Mouse (Mus musculus) liver, embryonic 12.5 days (tissue): ENCODE measurements around the gene Nop9. TPM values are rescaled to one million over a fixed set of nuclear protein-coding genes. Genes with fewer than 3 reads are reported as not detected.

Experiments used
- ATAC-seq: fragments of 200-750 bp; cut with Nextera tagmentation; 2 replicates; pipeline ENCODE4 v1.8.0; 2017; ENCODE audit warnings: moderate number of reproducible peaks, mild to moderate bottlenecking, moderate library complexity
- H3K27ac ChIP-seq: fragments of 300-500 bp; sonication (generic); 2 replicates; pipeline ENCODE4 v1.5.1; 2016; ENCODE audit warnings: mild to moderate bottlenecking
- H3K27me3 ChIP-seq: fragments of 300-500 bp; sonication (generic); replicated peaks from 2 replicates; pipeline ENCODE4 v1.6.1; 2016; ENCODE audit warnings: mild to moderate bottlenecking, moderate library complexity
- H3K36me3 ChIP-seq: fragments of 300-500 bp; sonication (generic); 2 replicates; pipeline ENCODE4 v1.6.1; 2016; ENCODE audit warnings: mild to moderate bottlenecking, moderate library complexity
- H3K4me1 ChIP-seq: fragments of 300-500 bp; sonication (generic); 2 replicates; pipeline ENCODE4 v1.6.1; 2016
- H3K4me2 ChIP-seq: fragments of 300-500 bp; sonication (generic); 2 replicates; pipeline ENCODE4 v1.6.1; 2016; ENCODE audit warnings: mild to moderate bottlenecking, moderate library complexity
- H3K4me3 ChIP-seq: fragments of 300-500 bp; sonication (generic); 2 replicates; pipeline ENCODE4 v1.5.1; 2016; ENCODE audit warnings: mild to moderate bottlenecking, moderate library complexity
- H3K9ac ChIP-seq: fragments of 300-500 bp; sonication (generic); 2 replicates; pipeline ENCODE4 v1.6.1; 2016; ENCODE audit warnings: mild to moderate bottlenecking, moderate library complexity
- H3K9me3 ChIP-seq: fragments of 300-500 bp; sonication (generic); replicated peaks from 2 replicates; pipeline ENCODE4 v1.6.1; 2016; ENCODE audit warnings: mild to moderate bottlenecking, moderate library complexity
- WGBS: fragments of 180-500 bp; shearing (Covaris S2); methylation state at CpG from one replicate; pipeline ENCODE4 v1.1.7; 2016; ENCODE audit not compliant: insufficient replicate concordance; 5-methylcytosine and 5-hydroxymethylcytosine counted together
- polyA plus RNA-seq: library from polyadenylated mRNA; unstranded; fragments of >200 nt; fragmentation: Nextera tagmentation; extraction: Ambion mirVana; gene quantifications from 2 replicates; pipeline ENCODE4 v1.2.1, GENCODE M21; 2016

Nop9 gene
- polyA plus RNA-seq, 1 experiment from 2014 or later: 59.4 TPM

DNA sequence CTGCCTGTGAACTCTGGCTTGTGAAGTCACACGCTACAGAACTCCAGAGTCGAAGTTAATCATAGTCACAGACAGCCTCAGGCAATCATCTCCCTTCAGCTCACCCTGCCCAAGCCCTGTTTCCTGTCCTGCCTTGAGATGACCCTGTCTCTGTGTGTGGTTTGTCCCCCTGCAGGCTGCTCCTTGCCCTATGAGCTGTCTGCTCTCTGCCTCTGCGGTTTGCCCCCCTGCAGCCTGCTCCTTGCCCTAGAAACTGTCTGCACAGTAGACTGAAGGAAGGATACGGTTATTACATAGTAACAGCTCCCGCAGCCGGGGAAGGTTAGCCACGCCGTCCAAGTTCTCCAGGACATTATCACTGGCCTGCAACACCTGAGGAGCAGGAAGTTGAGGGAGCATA is 28.6 kb upstream of the Nop9 start:
- H3K4me3 ChIP-seq: no peak overlapping the region
- 67% methylated on average over 8 of the region's 8 CpGs for WGBS
- no peak for ATAC-seq

DNA sequence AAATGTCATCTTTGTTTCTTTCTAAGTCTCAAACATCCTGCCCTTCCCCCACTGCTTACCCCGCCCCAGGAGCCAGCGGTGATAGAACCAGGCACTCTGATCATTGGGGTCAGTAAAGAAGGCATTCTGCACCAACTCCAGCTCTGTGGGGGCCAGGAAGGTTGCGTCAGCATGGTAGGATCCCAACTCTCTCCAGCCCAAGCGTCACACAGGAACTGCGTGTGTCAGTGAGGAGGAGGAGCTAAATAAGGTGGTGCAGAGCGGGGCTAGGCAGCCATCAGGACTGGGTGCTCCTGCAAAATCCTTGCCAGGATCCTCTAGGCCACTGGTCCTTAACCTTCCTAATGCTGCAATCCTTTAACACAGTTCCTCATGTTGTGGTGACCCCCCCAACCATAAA is 25.8 kb upstream of the Nop9 start:
- no peaks in the 10 kb centered on the region for H3K27me3 ChIP-seq
- peaks cover 44% of the 10 kb centered on the region for H3K36me3 ChIP-seq
- no peak for ATAC-seq
- no peak overlapping the region for H3K27ac ChIP-seq
- peaks cover 50% of the 10 kb centered on the region for H3K4me1 ChIP-seq
- H3K4me2 ChIP-seq: no peak overlapping the region
- no peak overlapping the region for H3K9ac ChIP-seq
- 85% methylated on average over 6 of the region's 6 CpGs for WGBS
- no peak overlapping the region for H3K4me3 ChIP-seq
- no peaks in the 10 kb centered on the region for H3K9me3 ChIP-seq

More for the DNA sequence above, 28.6 kb upstream of the Nop9 start:
- Histone ChIP-seq H3K9me3 (no peaks in the 10 kb centered on the region), H3K9ac (no peak overlapping the region), H3K4me1 (peaks cover 49% of the 10 kb centered on the region), H3K36me3 (peaks cover 44% of the 10 kb centered on the region), H3K27ac (no peak overlapping the region), H3K4me2 (no peak overlapping the region), H3K27me3 (peaks cover 20% of the 10 kb centered on the region)

DNA sequence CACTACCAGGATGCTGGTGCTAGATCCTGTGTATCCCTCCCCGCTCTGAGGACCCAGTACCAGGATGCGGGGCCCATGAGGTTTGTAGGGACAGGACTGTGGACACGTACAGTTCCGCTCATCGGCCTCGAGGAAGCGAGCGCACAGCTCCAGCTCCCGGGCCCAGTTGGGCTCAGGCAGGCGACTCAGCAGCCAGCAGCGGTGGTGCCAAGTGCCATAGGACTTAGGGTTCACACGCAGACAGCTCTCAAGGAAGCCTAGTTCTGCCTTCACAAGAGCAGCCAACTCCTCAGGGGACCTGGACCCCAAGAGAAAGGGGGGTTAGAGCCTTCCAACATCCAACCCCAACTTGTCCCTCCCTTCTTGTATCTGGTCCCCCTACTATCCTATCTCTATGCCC is 24.8 kb upstream of the Nop9 start:
- H3K4me2 ChIP-seq: peak overlapping the region; percentile 88
- WGBS: 91% methylated on average over 12 of the region's 12 CpGs
- H3K27me3 ChIP-seq: no peaks in the 10 kb centered on the region
- H3K4me1 ChIP-seq: peaks cover 48% of the 10 kb centered on the region
- no peak for ATAC-seq
- peaks cover 44% of the 10 kb centered on the region for H3K36me3 ChIP-seq
- peak overlapping the region; percentile 83 for H3K4me3 ChIP-seq
- H3K27ac ChIP-seq: peak overlapping the region; percentile 86; the same call in 1 of the 2 replicates
- H3K9me3 ChIP-seq: no peaks in the 10 kb centered on the region
- H3K9ac ChIP-seq: 0 out of 2 replicates have a peak overlapping the region, but pooled peaks have one; percentile 80

DNA sequence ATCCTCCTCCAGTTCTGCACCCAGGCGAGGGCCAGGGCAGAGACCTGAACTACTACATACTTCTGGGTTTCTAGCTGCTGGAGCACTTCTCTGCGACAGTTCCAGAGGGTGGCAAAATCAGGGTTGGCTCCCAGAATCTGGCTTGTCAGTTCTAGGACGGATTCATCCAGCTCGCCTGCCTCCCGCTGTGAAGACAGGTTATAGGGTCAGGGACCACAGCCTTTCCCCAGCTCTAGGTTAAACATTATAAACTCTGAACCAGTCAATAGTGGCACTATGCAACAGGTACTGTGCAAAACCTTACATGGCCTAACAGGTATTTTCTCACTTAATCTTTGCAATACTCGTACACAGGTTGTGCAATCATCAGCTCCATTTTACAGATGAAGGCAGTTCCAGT is 24.4 kb upstream of the Nop9 start:
- peak overlapping the region; percentile 86 for H3K27ac ChIP-seq
- no peaks in the 10 kb centered on the region for H3K9me3 ChIP-seq
- H3K9ac ChIP-seq: peak overlapping the region; percentile 80
- H3K36me3 ChIP-seq: peaks cover 41% of the 10 kb centered on the region
- no peak for ATAC-seq
- H3K4me2 ChIP-seq: peak overlapping the region; percentile 88
- WGBS: 76% methylated on average over 6 of the region's 6 CpGs
- peaks cover 48% of the 10 kb centered on the region for H3K4me1 ChIP-seq
- H3K4me3 ChIP-seq: peak overlapping the region; percentile 83
- no peaks in the 10 kb centered on the region for H3K27me3 ChIP-seq

DNA sequence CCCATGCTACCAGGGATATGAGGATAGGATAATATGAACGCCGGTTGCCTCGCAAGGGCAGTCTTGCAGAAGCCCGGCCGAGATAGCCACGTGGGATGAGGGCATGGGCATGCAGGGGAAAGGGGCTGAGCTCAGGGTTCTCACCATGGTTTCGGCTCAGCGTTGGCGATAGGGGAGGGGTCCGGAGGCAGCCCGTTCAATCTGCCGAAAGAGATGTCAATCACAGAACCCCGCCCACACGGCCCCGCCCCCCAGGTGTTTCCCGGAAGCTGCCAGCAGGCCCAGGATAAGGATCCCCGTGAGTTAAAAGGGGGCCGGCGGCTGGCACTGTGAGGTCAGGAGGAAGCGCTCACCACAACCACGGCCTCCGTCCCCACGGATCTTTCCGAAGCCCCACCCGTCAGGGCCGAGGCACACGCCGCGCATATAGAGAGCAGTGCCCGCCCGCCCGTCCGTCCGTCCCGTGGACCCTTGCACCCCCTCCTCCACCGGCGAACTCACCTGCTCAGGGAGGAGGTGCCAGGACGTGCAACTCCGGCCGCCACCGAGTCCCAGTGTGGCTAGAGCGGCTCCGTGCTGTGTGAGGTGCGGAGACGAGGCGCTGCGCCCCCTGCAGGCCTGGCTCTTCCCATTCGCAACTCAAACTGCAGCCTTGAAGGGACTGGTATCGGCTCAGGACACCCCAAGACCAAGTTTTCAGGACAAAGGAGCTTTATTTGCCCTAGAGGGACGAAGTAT is 23.6 kb upstream of the Nop9 start, which contains the start of gene Rabggta:
TSS of gene Rabggta (minus strand) at position 564 of the 738 bp plus-strand sequence.
- H3K4me2 ChIP-seq: peak within 1 kb of the TSS; percentile 88
- no peaks in the 10 kb centered on the region for H3K9me3 ChIP-seq
- no peaks in the 10 kb centered on the region for H3K27me3 ChIP-seq
- peaks cover 35% of the 10 kb centered on the region for H3K36me3 ChIP-seq
- WGBS: 1% methylated on average over 50 of the region's 50 CpGs
- H3K27ac ChIP-seq: peak within 1 kb of the TSS; percentile 86
- peak within 1 kb of the TSS; percentile 80 for H3K9ac ChIP-seq
- peak within 1 kb of the TSS; percentile 83 for H3K4me3 ChIP-seq
- H3K4me1 ChIP-seq: peaks cover 48% of the 10 kb centered on the region
- ATAC-seq: peak; percentile 91

DNA sequence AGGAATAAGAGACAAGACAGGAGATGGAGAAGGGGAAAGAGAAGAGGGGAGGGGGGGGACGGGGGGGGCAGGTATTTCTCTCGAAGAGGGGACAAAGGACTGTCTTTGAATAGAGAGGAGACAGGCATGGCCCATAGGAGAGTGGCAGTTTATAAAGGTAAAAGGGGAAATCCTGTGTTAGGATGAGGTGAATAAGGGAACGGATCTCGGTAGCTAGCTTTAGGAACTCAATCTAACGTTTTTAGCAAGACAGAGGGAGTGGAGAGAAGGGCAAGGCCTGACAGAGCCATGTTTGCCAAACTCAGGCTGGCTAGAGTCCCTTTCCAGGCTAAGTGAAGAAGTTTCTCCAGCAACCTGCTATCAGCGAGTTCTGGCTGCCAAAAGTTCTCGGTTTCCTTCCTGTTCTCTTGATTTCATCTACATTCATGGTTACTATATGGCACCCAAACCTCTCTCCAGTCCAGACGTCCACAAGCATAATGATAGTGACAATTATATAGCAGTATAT is 23.0 kb upstream of the Nop9 start:
- H3K9ac ChIP-seq: peak overlapping the region; percentile 80
- WGBS: 26% methylated on average over 8 of the region's 8 CpGs

DNA sequence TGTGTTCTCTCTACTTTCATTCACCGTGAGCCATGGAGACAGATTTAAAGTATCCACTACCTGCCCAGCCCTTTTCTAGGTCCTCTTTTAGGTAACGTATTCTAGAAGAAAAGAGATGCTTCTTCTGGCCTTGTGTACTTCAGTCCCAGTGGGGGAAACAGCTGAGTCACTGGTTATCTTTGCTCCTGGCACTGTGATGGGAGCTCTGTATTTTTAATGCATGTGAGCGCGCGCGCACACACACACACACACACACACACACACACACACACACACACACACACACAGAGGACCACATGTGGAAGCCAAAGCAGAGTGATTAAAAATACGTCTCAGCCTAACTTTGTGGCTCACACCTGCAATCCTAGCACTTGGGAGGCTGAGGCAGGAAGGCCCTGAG is 22.1 kb upstream of the Nop9 start:
- Histone ChIP-seq H3K4me2 (no peak overlapping the region), H3K27me3 (peaks cover 4% of the 10 kb centered on the region; the same call in 1 of the 2 replicates), H3K4me3 (no peak overlapping the region), H3K36me3 (peaks cover 20% of the 10 kb centered on the region), H3K9me3 (no peaks in the 10 kb centered on the region), H3K9ac (no peak overlapping the region), H3K27ac (peak overlapping the region; percentile 86), H3K4me1 (peaks cover 48% of the 10 kb centered on the region)
- WGBS: 73% methylated on average over 7 of the region's 7 CpGs
- no peak for ATAC-seq

More for the DNA sequence above, 23.0 kb upstream of the Nop9 start:
- H3K9me3 ChIP-seq: no peaks in the 10 kb centered on the region
- H3K4me3 ChIP-seq: peak overlapping the region; percentile 83
- H3K4me2 ChIP-seq: peak overlapping the region; percentile 88
- H3K27me3 ChIP-seq: peaks cover 4% of the 10 kb centered on the region; the same call in 1 of the 2 replicates
- peak; percentile 5; the same call in 1 of the 2 replicates for ATAC-seq
- H3K36me3 ChIP-seq: peaks cover 29% of the 10 kb centered on the region
- H3K4me1 ChIP-seq: peaks cover 48% of the 10 kb centered on the region
- peak overlapping the region; percentile 86 for H3K27ac ChIP-seq

DNA sequence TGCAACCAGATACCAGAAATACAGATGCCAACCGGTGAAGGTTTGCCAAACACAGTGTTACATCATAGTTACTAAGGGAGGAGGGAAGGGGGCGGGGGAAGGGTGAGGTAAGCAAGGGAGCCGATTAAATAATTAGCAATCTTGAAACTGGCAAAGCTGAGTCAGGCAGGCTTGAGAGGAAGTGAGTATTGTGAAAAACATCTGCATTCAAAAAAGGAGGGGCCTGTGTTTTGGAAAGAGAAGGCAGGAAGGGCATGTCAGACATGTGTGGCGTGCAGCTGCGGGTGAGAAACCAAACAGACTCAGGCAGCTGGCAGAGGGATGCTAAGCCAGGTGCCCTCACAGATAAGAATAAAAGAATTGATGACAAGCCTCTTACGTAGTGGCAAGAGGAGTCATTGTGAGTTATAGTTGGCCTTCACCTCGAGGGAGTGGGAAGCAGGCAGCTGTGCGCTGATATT is 21.1 kb upstream of the Nop9 start:
- Histone ChIP-seq H3K4me1 (peaks cover 52% of the 10 kb centered on the region), H3K36me3 (peaks cover 10% of the 10 kb centered on the region), H3K4me2 (no peak overlapping the region), H3K27ac (no peak overlapping the region), H3K27me3 (peaks cover 4% of the 10 kb centered on the region; the same call in 1 of the 2 replicates), H3K9ac (no peak overlapping the region), H3K4me3 (no peak overlapping the region), H3K9me3 (no peaks in the 10 kb centered on the region)
- no peak for ATAC-seq
- WGBS: 33% methylated on average over 8 of the region's 8 CpGs

DNA sequence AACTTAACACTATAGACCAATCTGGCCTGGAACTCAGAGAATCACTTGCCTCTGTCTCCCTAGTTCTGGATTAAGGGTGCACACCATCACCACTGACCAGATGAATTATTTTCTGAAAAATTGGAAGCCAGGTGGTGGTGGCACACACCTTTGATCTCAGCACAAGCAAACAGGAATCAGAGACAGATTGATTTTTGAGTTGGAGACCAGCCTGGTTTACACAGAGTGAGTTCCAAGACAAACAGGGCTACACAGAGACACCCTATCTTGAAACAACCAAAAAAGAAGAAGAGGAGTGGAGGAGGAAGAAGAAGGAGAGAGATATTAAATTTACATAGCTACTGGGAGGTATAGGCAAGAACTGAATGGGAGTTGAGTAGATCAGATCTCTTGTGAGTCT is 19.2 kb upstream of the Nop9 start:
- H3K9me3 ChIP-seq: no peaks in the 10 kb centered on the region
- H3K4me3 ChIP-seq: no peak overlapping the region
- no peak overlapping the region for H3K9ac ChIP-seq
- peaks cover 37% of the 10 kb centered on the region for H3K4me1 ChIP-seq
- no peak overlapping the region for H3K4me2 ChIP-seq
- peaks cover 16% of the 10 kb centered on the region for H3K27me3 ChIP-seq
- H3K27ac ChIP-seq: no peak overlapping the region
- H3K36me3 ChIP-seq: no peaks in the 10 kb centered on the region
- ATAC-seq: no peak

DNA sequence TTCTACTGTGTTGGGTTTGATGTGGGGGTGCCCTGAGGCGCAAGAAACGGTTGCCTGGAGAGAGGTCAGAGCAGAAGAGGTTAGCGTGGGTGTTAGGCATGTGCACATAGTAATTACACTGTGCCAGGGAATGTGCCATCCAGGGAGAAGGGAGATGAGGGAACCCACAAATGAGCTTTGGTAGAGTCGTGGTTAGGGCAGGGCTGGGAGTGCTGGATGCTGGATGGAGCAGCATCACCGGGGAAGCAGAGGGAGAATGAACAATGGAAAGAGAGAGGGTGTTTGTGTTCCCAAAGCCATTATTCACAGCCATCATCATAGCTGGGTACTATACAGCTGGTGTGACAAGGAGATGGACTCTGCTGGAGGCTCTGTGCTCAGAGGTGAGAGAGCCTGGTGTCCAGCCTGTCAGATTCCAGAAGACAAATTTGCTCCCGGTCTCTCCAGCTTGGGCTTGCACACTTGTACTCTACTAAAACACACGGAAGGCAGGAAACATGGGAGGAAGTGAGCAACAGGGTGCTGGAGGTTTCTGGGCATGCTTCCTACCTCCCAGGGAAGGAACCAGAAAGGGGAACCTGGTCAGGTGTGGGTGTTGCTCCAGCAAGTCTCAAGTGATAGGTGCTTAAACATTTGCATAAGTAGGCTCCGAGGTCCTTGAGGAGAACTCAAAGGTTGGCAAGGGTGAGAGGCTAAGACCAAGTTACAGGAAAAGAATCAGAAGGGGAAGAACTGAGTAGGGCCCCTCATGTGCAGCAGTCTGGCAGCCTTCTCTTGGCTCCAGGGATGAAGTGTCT is 17.4 kb upstream of the Nop9 start:
- no peaks in the 10 kb centered on the region for H3K36me3 ChIP-seq
- WGBS: 49% methylated on average over 8 of the region's 8 CpGs

DNA sequence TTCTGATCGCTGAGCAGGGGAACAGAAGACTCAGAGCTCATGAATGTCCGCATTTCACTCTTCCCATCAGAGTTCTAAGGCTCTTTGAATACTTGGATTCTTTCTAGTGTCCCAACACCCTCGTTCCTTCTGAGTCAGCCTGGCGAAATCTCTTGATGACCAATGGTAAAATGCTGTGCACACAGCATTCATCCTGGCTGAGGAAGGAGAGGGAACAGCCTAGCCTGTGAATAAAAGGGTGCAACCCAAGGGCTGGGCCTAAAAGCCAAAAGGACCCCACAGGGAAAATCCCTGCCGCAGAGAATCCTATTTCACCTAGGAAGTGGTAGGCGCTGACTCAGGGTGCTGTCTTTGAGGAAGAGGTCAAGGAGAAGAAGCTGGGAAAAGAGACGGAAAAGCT is 15.4 kb upstream of the Nop9 start:
- no peak overlapping the region for H3K4me3 ChIP-seq
- WGBS: 66% methylated on average over 7 of the region's 7 CpGs
- no peaks in the 10 kb centered on the region for H3K9me3 ChIP-seq
- no peak overlapping the region for H3K4me2 ChIP-seq
- no peak overlapping the region for H3K27ac ChIP-seq
- no peak for ATAC-seq
- H3K27me3 ChIP-seq: peaks cover 22% of the 10 kb centered on the region
- H3K9ac ChIP-seq: no peak overlapping the region
- no peaks in the 10 kb centered on the region for H3K36me3 ChIP-seq
- peaks cover 5% of the 10 kb centered on the region; the same call in 1 of the 2 replicates for H3K4me1 ChIP-seq

More for the DNA sequence above, 17.4 kb upstream of the Nop9 start:
- no peak overlapping the region for H3K4me2 ChIP-seq
- H3K9me3 ChIP-seq: no peaks in the 10 kb centered on the region
- no peak overlapping the region for H3K4me3 ChIP-seq
- H3K4me1 ChIP-seq: peaks cover 23% of the 10 kb centered on the region
- ATAC-seq: no peak
- peaks cover 22% of the 10 kb centered on the region for H3K27me3 ChIP-seq
- no peak overlapping the region for H3K27ac ChIP-seq
- no peak overlapping the region for H3K9ac ChIP-seq
